Mouse (Mus musculus): ENCODE data around the gene Ncoa7. TPM values are rescaled to one million over a fixed set of nuclear protein-coding genes. Genes with fewer than 3 reads are reported as not detected.

The Ncoa7 gene
- total and polyA plus RNA-seq, 2 experiments from 2014 or later, result 1.3 to 6.5 TPM

DNA sequence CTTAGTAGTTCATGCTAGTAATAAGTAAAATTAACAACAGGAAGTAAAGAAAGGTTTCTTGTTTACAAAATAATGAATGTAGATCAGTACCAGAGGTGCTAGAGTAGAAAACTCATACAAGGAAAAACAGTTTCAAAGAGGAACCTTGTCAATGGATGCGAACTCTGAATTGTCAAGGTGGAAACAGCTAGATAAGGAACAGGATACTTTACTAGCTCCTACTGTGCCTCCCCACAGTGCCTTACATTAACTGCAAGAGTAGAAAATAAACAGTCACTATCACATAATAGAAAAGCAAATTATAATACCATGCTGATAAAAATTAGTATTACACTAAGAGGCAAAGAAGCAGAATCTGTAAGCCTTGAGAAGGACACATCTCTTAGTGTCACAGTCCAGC lies 217.4 kb downstream of the Ncoa7 start:
- no peak overlapping the region for H3K9ac ChIP-seq (replicated peaks; ENCODE audit: low read depth, low read length)
- H3K4me1 ChIP-seq (ENCODE audit: control insufficient read depth, insufficient read depth), result no peaks in the 10 kb centered on the region
- TF ChIP-seq EP300 (IDR thresholded peaks at IDR 0.05; ENCODE audit: low read depth) (no peak), CTCF (IDR thresholded peaks at IDR 0.05; ENCODE audit: low read depth) (no peak)
- H3K27ac ChIP-seq (ENCODE audit: low read depth), result no peak overlapping the region
- no peak overlapping the region for H3K4me3 ChIP-seq (ENCODE audit: low read depth, low read length)
- H3K27me3 ChIP-seq (ENCODE audit: control insufficient read depth, insufficient read depth, low read length), result no peaks in the 10 kb centered on the region
- H3K36me3 ChIP-seq (replicated peaks; ENCODE audit: control insufficient read depth, insufficient read depth, low read length), result peaks cover 35% of the 10 kb centered on the region
- H3K9me3 ChIP-seq (replicated peaks; ENCODE audit: control insufficient read depth, low read length), result no peaks in the 10 kb centered on the region
- no peak for DNase-seq (ENCODE audit: low spot score)
- WGBS, result 87% methylated on average over 1 of the region's 1 CpGs
- no peak for ATAC-seq (ENCODE audit: insufficient read depth, low read depth)
- H3K4me2 ChIP-seq (ENCODE audit: low read depth, low read length), result no peak overlapping the region

Other genes with a start within 250 kb of the Ncoa7 start
- 4.0 and 9.1 TPM in 2 replicates for gene Trmt11, start 202.6 kb downstream of the Ncoa7 start, total RNA-seq (2014; rRNA removed; ENCODE audit: low replicate concordance)
- 8.7 and 11.3 TPM in 2 replicates for gene Trmt11, start 202.6 kb downstream of the Ncoa7 start, polyA plus RNA-seq (2015; fragmentation: Nextera tagmentation; extraction: Ambion mirVana)
- 20.5 and 33.4 TPM in 2 replicates for gene Hint3, start 173.7 kb downstream of the Ncoa7 start, total RNA-seq (2014; rRNA removed; ENCODE audit: low replicate concordance)
- 75.0 and 85.1 TPM in 2 replicates for gene Hint3, start 173.7 kb downstream of the Ncoa7 start, polyA plus RNA-seq (2015; fragmentation: Nextera tagmentation; extraction: Ambion mirVana)
- 69.7 and 73.9 TPM in 2 replicates for gene Hey2, start 39.5 kb upstream of the Ncoa7 start, total RNA-seq (2014; rRNA removed; ENCODE audit: low replicate concordance)
- 23.7 and 25.6 TPM in 2 replicates for gene Hey2, start 39.5 kb upstream of the Ncoa7 start, polyA plus RNA-seq (2015; fragmentation: Nextera tagmentation; extraction: Ambion mirVana)

Measured in heart, postnatal 0 days (tissue).